Mouse (Mus musculus): ENCODE measurements around the gene Rad9b.

The Rad9b gene

DNA sequence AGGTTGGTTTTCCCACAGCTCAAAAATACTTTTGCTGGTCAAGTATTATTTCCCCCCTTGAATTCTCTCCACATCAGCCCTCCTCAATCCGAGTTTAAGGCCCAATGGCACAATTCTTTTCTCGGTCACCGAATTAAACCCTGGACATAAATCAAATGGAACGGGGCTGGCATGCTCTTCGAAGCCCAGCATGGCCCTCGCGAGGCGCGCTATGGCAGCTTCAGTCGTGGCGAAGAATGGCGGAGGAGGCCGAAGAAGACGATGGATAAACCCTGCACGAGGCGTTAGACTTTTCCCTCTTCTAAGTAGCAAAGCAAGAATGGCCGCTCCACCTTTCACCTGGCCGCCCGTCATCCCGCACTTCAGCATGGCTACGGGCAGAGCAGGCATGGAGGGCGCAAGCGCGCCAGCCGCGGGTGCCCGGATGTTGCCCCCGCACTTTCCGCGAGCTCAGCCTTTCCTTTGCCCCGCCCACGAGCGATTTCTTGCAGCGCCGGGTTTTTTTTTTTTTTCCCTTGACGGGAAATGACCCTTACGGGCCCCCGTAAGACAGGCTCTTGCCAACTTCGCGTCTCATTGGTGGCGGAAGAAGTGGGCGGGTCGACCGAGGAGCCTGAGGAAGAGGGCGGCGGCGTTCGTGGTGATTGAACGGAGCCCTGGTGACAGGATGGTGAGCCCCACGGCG is at the start of gene Rad9b, which contains the start of gene Vps29:
Gene Rad9b (minus strand): TSS at position 427 of the 685 bp plus-strand sequence.
Gene Vps29 (plus strand): TSS at position 563 of the 685 bp plus-strand sequence.
- CTCF ChIA-PET: interaction anchor here (0.5 to 1.1 kb wide), 3 partner anchors 11 to 190 kb away, joined by 5 to 6 read pairs (median 5); no protein-coding TSS in a partner anchor

DNA sequence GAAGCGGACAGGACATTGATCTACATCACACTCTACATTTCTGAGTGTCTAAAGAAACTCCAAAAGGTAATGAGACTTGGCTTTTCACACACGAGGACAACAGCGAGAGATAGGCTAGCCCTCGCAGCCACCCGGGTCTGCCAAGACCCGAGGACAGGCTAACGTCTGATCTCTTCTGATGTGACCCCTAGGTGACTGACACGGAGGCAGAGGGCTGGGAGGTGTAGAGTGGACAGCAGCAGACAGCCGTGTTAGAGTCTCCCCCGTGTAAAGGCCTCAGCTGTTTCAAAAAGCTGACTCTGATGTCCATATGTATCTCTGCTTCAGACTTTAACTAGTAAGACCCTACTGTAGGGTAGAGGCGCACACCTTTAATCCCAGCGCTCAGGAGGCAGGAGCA is 49.3 kb upstream of the Rad9b start:
- CTCF ChIA-PET: no interaction called here

DNA sequence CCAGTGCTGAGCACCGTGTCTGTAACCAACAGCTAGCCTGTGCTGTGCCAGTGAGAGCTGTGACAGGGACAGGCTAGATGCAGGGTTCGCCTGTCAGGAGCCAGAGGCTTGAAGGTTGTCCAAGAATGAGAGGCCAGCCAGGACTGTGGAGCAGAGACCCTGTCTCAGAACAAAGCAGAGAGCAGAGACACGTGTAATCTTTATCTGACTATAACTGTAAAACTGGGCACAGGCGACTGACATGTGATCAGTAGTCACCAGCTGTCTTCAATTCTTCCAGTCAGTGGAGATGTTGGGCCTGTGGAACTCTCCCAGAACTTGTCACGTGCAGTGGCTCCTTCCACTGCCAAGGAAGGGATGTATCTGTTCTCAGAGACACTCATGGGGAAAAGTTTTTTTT is 48.7 kb upstream of the Rad9b start:
- CTCF ChIA-PET: interaction anchor here (0.6 kb wide), 1 partner anchor 330 kb away, joined by 3 read pairs; no protein-coding TSS in a partner anchor

DNA sequence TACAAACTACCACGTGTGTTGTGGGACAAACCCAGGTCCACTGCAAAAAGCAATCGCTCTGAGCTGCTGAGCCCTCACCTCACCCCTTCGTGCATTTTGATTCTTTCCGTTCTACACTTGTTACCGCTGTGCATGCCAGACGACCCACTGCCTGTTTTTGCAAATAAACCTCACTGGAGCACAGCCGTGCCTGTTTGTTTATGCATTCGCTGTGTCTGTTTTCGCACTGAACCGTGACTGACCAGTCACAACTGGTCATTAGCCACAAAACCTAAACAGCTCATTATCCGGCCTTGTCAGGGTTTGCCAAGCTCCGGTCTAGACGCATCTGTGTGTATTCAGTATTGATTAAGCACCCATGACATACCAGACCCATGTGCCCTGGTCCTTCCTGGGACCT is 48.1 kb upstream of the Rad9b start:
- CTCF ChIA-PET: interaction anchor here (0.6 kb wide), 1 partner anchor 330 kb away, joined by 3 read pairs; no protein-coding TSS in a partner anchor

DNA sequence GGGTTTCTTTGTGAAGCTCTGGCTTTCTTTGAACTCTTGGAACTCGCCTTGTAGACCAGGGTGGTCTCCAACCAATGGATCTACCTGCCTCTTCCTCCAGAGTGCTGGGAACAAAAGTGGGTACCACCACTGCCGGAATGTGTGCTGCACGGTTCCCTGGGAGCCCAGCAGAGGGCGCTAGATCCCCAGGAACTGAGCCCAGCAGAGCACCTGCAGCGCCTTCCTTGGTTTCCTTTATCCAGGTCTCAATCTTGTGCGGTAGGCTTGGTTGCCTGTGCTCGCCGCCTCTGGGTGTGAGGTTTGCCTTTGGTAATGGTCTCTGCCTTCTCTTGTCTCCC is 47.2 kb upstream of the Rad9b start:
- CTCF ChIA-PET: no interaction called here

DNA sequence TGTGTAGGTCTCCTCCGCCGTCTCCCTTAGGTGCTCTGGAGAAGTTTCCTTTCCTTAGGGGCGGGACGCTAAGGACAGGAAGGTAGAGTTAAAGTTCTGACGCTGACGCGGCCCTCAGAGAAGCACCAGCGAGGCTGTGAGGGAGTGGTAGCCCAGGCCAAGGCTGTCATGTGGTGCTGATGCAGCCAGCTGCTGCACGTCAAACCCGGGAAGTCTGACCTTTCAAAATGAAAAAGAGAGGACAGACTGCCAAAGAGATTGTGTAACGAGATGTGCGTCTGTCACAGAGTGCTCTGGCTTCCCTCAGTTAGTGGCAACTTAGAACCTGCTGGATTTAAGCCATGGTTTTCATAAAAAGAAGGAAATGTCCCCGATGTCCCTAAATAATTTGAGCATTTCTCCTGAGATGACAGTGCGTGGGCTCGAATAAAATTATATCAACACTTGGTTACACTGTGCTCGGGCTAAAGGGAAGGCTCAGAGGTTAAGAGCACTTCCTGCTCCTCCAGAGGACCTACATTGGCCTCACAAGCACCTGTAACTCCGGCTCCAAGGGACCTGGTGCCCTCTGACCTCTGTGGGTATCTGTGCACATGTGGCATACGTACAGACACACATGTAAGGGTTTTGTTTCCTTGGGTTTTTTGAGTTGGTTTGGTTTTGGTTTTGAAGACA is 46.7 kb upstream of the Rad9b start:
- CTCF ChIA-PET: no interaction called here

DNA sequence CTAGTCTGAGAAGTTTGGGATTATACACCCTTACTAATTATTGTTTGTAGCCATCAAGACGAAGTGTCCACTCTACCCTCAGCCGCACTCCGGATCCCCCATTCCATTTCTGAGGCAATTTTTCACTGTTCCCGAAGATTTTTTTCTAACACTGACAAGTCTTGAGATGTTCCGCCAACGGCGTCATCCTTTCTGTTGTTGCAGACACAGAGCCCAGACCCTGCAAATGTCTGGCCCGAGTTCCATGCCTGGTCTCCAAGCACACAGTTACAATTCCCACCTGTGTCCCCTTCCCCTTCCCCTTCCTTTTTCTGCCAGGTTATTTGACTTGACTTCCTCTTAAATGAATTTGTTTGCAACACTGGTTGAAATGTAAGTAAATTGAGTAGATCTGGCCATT is 45.8 kb upstream of the Rad9b start:
- CTCF ChIA-PET: interaction anchor here (0.6 kb wide), 1 partner anchor 141 kb away, joined by 3 read pairs; no protein-coding TSS in a partner anchor

DNA sequence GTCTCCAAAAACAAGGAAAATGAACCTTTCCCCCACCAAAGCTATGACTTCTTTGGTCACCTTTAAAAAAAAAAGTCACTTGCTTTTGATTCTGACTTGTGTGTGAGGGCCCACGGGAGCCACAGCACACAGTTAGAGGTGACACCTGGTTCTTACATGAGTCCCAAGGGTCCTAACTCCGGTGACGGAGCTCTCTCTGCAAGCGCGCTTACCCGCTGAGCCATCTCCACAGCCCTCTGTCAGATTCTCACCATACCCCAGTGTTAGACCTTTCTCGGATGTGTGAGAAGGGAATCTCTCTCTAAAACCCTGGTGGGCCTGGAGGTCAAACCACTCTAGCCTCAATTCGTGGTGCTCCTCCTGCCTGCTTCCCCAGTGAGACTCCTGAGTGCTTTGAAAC is 43.5 kb upstream of the Rad9b start:
- CTCF ChIA-PET: interaction anchor here (0.7 kb wide), 2 partner anchors 63 to 134 kb away, joined by 3 to 8 read pairs; no protein-coding TSS in a partner anchor

DNA sequence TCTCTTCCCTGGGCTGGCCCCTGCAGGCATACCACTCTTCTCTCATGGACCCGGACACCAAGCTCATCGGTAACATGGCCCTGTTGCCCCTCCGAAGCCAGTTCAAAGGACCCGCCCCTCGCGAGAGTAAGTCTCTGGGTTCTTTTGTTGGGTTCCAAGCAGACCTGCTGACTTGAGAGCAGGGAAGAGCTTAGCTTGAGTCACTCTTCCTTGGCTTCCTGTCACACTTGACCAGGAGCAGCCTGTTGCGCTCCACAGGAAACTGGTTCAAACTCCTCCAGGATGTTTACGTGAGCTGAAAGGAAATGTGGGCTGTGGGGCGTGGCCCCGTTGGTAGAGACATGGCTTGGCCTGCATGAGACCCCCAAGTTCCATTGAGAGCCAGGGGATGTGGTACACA is 42.8 kb upstream of the Rad9b start:
- CTCF ChIA-PET: interaction anchor here (0.7 to 0.8 kb wide), 3 partner anchors 134 to 957 kb away, joined by 3 to 6 read pairs (median 3); no protein-coding TSS in a partner anchor

DNA sequence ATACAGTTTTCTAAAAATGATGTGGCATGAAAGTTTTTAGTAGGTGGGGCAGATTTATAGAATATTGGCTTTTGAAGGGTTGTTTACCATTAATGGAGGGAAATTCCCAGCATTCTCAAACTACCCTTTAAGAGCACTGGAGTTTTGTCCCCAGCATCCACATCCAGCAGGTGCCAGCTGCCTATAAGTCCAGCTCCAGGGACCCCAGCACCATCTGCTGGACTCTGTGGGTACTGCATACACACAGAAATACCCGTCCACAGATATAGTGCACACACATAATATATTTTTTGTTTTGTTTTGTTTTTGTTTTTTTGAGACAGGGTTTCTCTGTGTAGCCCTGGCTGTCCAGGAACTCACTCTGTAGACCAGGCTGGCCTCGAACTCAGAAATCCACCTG is 39.9 kb upstream of the Rad9b start:
- CTCF ChIA-PET: interaction anchor here (0.7 kb wide), 1 partner anchor 667 kb away, joined by 4 read pairs; no protein-coding TSS in a partner anchor

DNA sequence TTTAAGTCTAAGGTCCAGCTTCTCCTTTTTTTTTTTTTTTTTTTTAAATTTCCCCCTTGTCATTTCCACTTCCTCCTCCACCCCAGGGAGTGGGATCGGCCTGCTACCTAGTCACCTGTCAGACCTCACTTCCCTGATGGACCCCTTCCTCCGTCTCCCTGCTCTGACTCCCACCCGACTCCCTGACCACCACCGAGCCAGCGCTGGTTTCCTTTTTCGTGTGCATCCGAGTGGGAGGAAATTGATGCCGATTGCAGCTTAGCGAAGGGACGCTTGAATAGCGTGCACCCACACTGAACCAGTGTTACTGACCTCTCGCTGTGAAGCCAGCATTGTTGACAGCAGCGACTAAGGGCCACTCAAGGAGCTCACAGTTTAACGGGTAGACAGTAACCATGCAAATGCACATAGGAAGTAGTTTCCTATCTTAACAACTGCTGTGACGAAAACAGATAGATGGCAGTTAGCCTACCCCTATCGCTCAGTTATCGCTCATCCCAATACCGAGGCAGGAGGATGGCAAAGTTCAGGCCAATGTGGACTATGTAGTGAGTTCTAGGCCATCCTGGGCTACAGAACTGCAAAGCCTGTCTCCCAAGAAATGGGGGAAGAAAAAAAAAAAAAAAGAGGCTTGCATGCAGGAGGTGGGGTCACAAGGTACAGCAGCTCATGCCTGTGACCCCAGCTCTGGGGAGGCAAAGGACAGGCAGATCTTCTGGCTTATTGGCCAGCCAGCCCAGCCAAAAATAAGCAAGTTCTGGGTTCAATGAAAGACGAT is 38.4 kb upstream of the Rad9b start:
- CTCF ChIA-PET: interaction anchor here (0.6 kb wide), 3 partner anchors 13 to 1073 kb away, joined by 3 to 4 read pairs (median 3); no protein-coding TSS in a partner anchor

DNA sequence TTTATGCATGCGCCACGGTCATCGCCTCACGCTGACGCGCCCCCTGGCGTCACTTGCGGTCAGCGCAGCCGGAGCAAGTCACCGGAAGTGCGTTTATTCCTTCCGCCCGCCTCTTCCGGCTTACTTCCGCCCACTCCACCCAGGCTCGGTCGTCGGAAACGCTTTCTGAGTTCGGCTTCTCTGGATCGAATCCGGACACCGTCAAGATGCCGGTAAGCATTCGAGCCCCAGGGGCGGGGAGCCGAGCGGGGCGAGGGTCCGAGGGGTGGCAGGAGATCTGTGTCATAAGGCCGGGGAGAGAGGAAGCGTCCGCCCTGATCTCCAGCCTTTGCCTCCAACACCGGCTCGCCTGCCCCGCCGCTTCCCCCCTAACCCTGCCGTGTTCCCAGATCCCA is 37.8 kb upstream of the Rad9b start, which contains the start of gene Arpc3:
Gene Arpc3 (plus strand): TSS at position 93 of the 395 bp plus-strand sequence.
- CTCF ChIA-PET: interaction anchor here (0.6 to 0.7 kb wide), 4 partner anchors 12 to 1074 kb away, joined by 3 to 4 read pairs (median 3); no protein-coding TSS in a partner anchor

DNA sequence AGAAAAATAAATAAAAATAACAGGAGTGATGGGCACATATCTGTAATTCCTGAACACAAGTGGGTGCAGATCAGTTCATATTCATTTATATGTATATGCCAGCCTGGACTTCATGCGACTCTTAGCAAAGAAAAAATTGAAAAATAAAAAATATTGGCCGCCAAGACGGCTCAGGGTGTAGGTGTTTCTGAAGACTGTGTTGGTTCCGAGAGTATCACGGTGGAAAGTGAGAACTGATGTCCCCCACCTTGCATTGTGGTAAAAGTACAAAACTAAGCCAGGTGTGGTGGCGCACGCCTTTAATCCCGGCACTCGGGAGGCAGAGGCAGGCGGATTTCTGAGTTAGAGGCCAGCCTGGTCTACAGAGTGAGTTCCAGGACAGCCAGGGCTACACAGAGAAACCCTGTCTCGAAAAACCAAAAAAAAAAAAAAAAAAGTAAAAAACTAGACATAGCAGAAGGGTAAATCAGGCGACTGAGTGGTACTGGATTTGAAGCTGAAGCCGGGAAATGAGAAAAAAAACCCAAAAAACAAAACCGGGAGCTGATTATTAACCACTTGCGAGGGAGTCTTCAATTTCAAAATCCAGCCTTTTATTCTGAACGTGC is 37.2 kb upstream of the Rad9b start:
- CTCF ChIA-PET: interaction anchor here (0.6 to 0.7 kb wide), 3 partner anchors 113 to 1074 kb away, joined by 3 to 4 read pairs (median 3); no protein-coding TSS in a partner anchor

DNA sequence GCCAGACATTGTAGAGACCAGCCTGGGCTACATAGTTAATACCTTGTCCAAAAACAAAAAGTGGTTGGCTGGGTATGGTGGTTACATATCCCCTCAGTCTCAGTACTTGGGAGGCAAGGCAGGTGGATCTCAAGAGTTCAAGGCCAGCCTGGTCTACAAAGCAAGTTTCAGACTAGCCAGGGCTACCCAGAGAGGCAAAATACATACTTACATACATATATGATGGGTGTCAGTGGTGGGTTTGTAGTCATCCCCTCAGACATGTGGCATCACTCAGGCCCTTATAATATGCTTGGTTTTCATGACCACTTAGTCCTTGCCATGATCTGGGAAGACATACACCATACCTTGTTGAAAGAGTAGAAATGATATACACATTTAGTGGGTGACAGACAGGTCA is 36.6 kb upstream of the Rad9b start:
- CTCF ChIA-PET: interaction anchor here (0.8 kb wide), 1 partner anchor 14 kb away, joined by 3 read pairs; no protein-coding TSS in a partner anchor

DNA sequence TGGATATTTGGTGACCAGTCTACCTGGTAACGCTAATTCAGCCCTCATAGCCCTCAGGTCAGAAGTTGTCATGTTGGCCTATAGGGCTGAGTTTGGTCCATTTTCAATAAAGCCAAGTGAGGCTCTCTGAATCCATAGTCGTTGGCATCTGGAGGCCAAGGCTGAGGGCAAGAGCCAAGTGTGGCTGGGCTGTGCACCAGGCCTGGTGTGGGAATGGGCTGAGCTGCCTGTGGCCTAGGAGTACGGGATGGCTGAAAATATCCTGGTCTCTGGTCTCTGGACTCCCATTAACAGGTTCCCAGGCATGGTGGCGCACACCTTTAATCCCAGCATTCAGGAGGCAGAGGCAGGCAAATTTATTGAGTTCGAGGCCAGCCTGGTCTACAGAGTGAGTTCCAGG is 36.0 kb upstream of the Rad9b start:
- CTCF ChIA-PET: interaction anchor here (0.6 to 0.8 kb wide), 3 partner anchors 13 to 1013 kb away, joined by 3 to 8 read pairs (median 5); no protein-coding TSS in a partner anchor

DNA sequence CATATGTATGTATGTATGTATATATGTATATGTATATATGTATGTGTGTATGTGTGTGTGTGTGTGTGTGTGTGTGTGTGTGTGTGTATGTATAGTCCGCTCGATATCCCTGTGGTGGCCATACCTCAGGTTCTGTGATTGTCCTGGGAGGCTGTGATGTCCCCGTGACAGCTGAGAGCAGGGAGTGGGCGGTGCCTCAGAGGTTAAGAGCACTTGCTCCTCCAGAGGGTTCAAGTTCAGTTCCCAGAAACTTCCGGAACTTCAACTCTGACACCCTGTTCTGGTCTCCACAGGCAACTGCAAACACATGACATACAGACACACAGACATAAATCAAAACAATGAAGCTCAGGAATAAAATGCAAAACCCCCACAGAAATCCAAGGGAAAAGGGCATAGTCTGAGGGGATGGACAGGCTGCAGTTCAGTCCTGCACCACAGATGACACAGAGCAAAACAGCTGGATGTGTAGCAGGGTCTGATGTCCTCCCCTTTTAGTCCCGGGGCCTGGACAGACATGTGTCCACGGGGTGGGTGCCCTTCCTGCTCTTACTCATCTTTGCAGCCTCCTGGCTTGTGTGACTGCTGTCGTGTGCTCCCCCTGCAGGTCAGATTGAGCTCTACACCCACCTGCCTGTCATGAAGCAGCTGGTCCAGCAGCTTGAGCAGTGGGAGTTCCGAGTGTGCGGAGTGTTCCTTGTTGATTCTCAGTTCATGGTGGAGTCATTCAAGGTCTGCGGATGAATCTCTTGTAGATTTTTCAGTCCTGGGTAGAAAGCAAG is 25.5 kb upstream of the Rad9b start:
- CTCF ChIA-PET: interaction anchor here (0.6 to 1.3 kb wide), 4 partner anchors 13 to 250 kb away, joined by 3 to 7 read pairs (median 4); partner anchors contain the start of gene Tctn1

DNA sequence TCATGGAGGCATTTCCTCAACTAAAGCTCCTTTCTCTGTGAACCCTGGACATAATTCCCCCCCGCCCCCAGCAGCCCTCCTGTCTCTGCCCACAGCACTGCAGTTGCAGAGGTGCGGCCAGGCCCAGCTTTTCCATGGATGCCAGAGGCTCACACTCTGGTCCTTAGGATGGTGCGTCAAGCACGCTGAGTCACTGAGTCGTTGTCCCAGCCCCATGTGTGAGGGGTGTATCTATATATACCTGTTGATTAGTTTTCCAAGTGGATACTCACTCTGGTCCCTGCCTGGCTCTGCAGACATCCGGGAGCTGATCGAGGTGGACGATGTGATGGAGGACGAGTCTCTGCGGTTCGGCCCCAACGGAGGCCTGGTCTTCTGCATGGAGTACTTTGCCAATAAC is 24.1 kb upstream of the Rad9b start:
- CTCF ChIA-PET: interaction anchor here (0.7 kb wide), 1 partner anchor 43 kb away, joined by 18 read pairs; no protein-coding TSS in a partner anchor

DNA sequence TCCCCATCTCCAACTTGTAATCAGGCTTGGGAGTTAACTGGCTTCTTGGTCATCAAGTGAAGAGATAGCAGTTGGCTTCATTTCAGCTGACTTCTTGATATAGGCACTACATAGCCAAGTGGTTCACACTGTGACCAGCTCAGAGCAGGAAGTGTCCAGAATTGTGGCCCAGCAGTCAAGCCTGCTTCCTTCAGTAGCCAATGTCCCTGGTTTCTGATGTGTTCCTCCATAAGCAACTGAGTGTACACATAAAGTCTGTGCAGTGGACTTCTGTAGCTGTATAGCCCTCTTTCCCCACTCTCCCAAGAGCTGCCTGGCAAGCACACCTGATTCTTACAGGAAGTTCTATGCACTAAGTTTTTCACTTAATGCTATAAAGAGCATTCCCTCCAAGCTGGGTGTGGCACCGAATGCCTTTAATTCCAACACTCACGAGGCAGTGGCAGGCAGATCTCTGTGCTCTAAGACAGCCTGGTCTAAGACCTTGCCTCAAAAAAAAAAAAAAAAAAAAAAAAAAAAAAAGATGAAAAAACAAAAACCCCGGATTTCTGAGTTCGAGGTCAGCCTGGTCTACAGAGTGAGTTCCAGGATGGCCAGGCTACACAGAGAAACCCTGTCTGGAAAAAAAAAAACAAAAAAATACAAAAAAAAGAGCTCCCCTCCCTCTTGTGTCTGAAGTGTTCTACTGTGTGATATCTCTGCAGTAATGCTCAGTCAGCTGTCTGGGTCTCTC is 23.2 kb upstream of the Rad9b start:
- CTCF ChIA-PET: interaction anchor here (0.7 to 1.3 kb wide), 2 partner anchors 13 to 44 kb away, joined by 3 to 18 read pairs; no protein-coding TSS in a partner anchor

DNA sequence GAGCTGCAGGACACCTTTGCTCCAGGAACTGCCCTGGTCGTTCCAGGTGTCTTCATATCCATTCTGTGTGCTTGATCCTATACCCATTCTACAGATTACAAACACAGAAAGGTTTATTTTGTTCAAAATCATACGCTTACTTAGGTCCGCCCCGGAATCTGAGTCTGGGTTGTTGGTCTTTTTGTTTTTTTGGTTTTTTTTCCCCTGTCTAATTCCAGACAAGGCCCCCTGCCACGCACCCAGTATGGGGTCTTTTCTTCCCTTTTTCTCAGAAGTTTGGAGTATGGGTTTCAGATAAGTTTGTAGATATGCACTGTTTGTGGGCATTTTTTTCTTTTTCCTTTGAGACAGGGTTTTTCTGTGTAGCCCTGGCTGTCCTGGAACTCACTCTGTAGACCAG is 18.8 kb upstream of the Rad9b start:
- CTCF ChIA-PET: interaction anchor here (0.7 kb wide), 1 partner anchor 12 kb away, joined by 3 read pairs; no protein-coding TSS in a partner anchor

All from spleen, embryonic (tissue).